Mouse (Mus musculus): Measurements from ENCODE around the gene Sash1.
"Not testable (repeated sequence)": the region's sequence is repeated elsewhere in the genome, so short reads cannot be mapped to it uniquely, and the experiment has no call there.

Sash1 gene

DNA sequence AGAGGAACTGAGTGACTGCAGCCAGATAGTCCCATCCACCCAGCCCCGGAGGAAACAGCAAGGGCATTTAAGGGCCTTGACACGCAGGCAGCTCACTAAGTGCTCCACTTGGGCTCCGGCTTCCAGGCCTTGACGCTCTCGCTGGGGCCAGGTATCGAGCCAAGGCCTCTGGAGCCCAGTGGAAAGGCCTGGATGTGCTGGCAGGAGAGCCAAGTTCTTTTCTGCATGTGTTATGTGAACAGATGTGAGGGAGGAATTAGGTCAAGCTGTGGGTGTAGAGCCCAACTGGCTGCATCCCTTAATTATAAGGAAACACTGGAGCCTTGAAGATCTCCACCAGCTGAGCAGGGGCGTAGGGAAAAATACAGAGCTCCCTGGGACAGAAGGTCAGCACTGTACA is 133.4 kb downstream of the Sash1 start:
- DNase-seq, result peak; percentile 29 to 53

DNA sequence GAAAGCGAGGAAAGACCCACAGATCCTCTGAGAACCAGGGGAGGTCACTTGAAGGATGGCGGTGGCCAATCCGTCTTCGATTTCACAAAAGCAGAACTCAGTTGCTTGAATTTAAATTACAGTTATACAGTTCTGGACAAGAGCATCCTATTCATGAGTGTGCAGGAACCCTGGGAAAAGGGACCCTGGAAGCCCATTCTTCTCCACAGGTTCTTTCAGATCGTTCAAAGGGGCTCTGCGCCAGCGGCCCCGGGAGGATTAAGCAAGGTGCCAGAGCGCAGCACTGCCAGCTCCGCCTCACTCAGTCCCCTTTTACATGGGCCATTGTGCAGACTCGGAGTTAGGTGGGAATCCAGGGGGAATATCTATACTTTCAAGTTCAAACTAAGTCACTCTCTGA is 136.3 kb downstream of the Sash1 start:
- DNase-seq, result no peak

DNA sequence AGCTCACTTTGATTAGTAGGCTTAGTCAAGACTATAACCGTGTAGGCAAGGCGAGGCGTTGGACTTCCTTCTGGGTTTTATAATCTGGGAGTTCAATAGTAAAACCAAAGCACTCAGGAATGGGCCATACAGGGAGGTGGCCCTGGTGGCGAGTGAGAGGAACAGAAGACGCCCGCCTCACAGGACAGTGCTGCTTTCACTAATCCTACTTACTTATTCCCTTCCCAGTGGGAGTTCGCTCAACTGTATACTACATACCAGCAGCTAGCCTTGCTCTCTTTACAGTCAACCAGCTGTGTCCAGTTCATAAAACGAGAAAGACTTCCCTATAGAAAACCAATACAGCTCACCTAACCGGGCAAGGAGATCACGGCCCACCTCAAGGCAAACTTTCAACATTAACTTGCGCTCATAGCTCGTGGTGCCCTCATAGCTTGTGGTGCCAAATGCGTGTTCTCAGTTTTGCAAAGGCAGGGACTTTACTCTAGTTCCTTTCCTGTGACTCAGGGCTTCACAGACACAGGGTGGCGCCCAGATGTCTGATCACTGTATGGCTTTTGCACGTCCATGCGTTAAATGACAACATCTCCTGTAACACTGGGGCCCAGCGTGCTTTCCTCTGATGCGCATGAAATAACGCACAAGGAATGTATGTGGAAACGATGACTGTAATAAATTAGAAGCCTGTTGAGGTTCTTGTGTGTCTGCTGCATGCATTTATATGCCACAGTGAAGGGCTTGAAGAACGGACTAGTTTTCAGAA is 138.2 kb downstream of the Sash1 start:
- no peak for DNase-seq

DNA sequence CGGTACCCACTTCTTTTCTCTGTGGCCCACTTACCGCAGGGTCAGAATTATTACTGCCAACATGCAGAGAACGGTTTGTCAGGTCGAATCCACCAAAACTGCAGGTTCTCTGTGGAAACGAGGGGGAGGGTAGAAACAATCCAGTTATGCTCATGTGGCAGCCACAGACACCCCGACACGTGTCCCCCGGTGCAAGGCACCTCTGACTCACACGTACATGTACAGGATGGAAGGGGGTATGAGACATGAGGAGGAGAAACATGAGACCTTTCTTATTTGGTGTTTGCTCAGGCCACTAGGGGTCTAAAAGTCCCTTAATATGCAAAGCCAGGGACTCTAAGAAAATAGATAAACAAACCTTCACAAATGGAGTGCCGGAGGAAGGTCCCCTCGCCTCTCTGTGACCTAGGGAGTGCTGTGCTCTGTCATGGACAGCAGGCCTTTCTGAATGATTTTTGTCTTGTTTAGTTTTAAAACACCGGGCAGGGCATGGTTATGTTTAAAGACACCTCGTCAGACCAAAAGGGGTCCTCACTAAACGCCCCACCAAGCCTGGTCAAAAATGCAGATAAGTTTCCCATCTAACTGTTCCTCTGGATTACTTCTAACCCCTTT is 139.7 kb downstream of the Sash1 start:
- DNase-seq, result no peak

DNA sequence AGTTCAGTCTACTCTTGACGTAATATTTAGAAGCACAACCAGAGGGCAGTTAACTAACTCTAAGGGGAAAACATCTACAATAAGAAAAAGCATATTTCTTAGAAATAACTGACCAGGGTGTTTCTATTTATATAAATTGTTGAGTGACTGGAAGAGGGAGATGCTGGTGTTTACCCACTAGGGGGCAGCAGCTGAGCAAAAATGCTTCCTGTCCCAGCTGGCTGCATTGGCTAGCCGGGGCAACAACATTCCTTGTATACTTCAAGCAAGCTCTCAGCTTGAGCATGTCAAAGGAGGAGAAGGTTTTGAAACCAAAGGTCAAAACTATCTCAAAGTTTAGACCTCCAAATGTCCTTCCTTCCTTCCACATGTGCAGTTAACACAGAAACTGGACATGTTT is 143.0 kb downstream of the Sash1 start:
- peak; percentile 62 to 77 for DNase-seq

DNA sequence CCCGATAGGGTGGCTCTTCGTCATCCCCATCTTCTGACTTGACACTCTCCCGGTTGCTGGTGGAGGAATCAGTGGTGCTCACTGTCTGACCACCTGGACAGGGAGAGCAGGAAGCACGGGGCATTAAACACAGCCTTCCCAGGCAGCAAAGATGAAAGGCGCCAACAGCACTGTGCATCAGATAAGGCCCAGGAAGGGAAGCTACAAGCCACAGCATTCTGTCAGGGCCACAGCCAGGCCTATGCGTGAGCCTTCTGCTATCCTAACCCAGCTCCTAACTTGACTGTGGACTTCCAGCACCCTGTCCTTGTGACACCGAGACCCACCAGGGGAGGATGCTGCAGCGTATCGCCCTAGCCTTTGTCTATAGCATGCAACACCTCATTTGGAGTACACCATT is 144.4 kb downstream of the Sash1 start:
- no peak for DNase-seq

DNA sequence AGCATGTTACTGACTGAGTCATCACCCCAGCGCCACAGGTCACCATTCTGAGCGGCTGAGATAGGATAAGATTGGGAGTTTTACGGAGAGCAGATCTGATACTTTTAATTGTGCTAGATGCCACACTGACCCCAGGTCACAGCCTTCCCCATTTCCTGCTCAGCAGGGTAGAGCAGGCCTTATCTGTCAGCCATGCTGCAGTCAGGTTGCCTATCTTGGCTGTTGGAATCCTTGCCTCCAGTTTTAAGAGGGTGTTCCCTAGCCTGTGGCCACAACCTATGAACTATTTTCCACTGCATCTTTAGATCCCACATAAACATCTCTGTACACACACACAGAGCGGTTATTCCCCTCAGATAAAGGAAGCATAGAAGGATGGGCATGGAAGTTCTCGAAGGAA is 145.1 kb downstream of the Sash1 start:
- no peak for DNase-seq

DNA sequence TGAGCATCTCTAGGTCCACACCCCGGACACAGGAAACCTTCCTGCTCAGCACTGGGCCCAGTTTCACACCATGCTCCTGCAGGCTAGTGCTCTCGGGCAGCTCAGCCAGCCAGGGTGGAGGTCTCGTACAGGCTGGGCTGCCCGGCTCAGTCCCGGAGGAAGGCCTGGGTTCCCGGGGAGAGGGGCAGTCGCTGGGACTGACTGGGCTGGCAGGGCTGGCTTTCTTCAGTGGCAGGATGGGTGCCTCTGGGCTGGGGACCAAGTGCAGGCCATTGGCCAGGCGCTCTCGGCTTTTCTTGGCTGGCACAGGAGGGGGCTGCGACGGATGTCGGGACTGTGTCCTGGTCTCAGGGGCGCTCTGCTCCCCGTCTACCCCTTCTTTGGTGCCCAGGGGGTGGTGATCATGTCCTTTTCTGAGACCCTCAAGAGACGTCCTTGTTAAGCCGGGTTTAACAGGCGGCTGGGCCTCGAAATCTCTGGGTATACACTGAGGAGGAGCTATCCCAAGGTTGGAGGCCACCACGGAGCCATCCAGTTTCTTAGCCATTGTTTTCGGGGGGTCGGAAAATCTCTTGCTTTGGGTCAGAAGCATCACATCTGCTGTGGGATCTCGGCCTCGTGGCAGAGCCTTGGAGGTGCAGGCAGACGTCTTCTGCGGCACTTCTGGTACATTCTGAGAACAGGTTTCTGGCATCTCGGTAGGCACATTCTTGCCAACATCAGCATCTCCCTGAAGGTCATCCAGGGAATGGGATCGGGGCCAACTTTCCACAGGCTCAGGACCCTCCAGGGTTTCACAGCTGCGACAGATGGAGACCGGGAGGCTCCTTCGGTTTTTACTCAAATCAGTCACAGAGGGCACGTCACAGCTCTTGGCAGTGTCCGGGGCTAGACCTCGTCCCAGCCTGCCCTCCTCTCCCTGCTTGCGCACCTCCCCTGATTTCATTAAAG is 156.2 kb downstream of the Sash1 start:
- no peak for DNase-seq

DNA sequence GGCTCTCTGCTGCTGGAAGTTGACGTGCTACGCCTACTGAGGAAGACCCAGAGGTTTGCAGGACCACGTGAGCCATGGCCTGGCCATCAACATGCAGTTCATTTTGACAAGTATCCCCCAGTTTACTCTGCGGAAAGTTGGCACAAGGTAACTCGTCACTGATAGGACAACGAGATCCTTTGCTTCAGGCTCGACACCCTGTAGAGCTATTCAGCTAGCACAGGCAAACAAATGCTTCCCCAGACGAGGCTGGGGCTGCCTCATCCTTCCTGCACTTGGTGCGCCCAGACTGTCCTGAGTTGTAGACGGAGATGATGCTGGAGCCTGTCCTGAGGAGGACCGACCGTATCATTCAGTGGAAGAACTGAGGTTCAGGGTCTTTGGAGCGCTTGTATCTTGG is 166.5 kb downstream of the Sash1 start:
- no peak for DNase-seq

DNA sequence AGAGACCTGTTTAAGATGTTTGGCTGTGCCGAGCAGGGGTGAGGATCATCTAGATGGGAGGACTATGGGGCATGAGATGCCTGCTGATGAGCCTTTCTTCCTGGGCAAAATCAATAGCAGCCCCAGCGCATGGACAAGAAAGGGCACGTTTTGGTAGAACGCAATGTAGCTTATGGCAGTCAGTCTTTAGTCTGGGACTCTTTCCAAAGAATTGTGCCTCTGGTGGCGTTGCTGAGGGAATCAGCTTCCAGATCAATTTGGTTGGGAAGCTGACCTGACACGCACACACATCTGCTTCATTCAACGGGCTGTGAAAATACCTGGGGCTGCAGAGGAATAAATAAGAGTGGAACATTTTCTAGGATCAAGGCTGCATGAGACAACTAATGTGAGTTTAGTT is 167.0 kb downstream of the Sash1 start:
- DNase-seq, result no peak

DNA sequence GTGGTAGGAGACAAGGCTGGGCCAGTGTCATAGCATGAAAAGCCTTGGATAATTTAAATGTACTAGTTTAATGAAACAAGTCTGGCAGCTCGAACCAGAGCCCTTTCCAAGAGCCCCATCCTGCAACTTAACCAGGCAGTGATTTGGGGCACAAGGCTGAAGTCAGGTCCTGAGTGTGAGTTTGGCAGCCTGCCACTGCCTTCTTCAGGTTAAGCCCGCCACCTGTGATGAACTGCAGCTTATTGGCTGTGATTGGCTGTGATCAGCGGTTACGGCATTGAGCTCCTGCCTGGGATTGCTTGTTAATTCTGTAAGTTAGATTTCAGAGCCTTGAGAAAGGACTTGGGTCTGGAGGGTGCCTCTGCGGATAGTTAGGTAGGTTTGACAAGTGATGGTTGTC is 168.7 kb downstream of the Sash1 start:
- DNase-seq, result no peak

DNA sequence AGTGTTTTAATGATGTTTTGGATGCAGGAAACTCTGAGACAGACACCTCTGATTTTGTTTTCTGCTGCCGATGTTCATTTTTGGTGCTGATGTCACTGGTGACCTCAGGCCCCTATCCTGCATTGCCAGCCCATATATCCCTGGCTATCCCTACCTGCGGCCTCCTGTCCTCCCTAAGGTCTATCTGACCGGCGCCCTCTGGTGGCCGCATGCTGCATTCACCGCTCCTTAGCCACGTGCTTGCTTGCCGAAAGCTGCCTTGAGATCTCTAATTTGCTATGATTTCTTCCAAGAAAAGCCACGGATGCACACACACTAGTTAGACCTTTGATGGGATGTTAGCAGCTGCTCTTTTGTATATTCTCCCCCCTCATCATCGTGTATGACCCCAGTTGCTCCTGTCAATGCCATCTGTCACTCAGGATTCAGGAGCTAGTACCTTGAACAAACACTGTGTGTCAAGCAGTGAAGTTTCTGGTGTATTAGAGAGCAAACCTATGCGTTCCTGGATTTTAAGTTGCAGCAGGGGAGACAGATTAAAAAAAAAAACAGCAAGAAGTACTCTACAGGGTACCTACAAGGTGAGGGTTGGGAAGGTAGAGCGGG is 170.1 kb downstream of the Sash1 start:
- peak; percentile 61 to 73 for DNase-seq

DNA sequence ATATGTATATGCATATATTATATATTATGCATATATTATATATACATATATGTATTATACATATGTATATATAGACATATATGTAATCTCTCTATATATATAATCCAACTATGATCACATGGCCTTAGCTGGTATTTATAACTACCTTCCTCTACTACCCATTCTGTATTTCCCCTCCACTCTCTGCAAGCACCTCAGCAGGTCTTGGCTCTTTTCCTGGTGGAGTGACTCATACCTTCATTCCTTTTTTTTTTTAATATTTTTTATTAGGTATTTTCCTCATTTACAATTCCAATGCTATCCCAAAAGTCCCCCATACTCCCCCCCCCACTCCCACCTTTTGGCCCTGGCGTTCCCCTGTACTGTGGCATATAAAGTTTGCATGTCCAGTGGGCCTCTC is 189.2 kb downstream of the Sash1 start:
- DNase-seq, result not testable (repeated sequence)

DNA sequence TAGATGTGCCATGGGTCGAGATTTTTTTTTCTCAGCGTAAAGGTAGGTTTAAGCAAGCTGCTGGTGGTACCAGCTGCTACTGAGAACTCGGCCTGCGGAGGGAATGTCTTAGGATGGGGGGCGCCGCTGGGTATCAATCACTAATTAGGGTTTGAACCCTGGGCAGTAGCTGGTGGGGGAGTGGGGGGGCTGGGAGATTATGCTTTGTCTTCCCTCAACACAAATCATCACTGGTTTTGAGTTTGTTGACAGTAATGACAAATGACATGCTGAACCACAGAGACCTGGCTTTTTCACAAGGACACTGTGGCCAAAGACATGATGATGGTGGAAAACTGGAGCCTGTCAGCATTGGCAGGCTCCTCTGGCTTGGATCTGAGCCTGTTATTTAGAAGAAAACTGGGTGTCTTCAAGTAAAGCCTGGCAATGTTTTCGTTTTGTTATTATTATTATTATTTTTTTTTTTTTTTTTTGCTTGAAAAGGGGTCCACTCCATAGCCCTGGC is 191.8 kb downstream of the Sash1 start:
- no peak for DNase-seq

DNA sequence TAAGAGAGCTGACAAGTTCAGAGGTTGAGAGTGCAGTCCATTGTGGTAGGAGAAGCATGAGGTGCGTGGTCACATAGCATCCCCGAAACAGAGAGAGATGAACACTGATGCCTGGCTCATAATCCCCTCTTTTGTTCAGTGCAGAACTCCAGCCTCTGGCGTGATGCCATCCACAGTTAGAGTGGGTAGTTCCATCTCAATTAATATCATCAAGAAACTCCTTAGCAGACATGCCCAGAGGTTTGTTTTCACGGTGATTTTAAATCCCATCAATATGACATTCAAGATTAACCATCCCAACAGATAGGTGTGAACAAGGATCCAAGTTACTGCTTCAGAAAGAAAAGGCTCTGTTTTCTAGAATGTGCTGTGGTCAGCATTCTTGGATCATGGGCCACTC is 192.3 kb downstream of the Sash1 start:
- no peak for DNase-seq

DNA sequence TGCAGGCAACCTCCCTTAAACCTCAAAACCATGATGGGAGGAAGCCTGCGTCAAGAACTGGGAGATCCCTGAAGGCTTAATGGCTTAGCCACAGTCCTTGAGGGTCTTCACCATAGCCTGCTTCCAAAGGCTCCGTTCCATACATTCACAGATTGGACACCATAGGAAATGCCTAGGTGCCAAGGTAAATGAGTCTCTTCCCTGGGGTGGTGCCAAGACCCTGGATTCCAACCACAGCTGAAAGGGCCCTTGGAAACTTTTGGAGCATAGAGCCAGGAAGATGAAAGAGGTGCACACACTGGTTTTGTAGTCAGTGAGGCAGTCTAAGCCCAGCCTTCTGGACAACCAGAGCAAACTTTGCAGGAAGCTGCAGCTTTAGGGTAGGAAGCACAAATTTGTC is 193.3 kb downstream of the Sash1 start:
- DNase-seq, result no peak

DNA sequence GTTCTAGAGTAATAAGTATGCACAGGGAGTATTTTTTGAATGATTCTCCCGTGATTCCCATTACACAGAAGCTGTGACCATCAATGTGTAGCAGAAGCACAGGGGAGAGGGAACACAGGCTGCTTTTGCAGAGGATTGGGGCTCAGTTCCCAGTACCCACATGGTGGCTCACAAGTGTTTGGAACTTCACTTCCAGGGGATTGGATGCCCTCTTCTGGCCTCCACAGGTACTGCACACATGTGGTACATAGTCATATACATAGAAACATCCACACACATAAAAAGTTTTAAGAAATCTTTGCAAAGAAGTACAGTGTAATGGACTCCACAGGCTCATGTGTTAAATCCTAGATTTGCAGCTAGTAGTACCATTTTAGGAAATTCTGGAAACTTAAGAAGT is 199.7 kb downstream of the Sash1 start:
- DNase-seq, result no peak

DNA sequence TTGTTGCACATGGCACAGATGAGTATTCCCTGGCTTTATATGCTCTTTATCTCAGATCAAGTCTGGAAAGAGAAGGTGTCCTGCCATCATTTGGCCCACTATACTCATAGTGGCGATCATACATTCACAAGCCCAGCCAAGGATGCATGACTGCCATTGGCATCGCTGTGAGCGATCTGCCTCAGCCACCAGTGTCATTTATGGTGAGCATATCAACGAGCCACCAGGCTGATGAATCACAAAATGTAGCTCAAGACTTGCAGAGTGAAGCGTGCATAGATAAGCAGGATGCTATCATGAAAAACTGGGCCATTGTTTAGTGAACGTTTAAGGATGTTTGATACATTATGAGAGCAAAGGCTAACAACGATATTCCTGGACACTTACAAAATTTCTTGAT is 200.6 kb downstream of the Sash1 start:
- DNase-seq, result no peak

DNA sequence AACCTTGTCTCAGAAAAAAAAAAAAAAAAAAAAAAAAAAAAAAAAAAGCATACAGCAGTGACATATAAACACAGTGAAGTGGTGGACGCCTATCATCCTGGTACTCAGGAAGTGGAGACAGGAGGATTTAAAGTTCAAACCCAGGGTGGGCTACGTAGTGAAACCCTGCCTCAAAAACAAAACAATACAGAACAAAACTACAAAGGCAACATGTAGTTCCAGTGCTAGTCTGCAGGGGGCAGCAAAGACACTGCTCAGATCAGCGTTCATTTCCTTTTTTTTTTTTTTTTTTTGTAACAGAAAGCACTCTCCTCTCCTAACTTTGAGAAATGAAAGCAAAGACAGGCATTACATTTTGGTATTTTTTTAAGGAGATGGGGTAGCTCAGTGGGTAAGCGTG is 203.0 kb downstream of the Sash1 start:
- peak; percentile 7 to 25 for DNase-seq

DNA sequence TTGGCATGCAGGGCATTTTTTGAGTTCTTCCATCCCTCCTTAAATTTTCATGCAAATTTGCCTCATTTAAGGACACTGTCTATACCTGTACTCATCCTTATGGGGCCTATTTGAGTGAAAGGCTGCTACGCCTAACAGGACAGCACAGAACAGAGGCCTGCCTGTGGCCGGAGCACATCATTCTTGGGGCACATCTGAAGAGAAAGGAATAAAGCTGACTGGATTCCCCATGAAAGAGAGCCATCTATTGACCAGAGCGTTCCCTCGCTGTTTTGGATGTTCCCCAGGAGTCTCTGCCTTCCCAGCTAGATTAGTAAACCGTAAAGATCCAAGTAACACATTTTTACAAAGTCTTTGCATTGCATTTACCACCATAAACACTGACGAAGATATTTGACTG is 203.5 kb downstream of the Sash1 start:
- DNase-seq, result no peak

DNA sequence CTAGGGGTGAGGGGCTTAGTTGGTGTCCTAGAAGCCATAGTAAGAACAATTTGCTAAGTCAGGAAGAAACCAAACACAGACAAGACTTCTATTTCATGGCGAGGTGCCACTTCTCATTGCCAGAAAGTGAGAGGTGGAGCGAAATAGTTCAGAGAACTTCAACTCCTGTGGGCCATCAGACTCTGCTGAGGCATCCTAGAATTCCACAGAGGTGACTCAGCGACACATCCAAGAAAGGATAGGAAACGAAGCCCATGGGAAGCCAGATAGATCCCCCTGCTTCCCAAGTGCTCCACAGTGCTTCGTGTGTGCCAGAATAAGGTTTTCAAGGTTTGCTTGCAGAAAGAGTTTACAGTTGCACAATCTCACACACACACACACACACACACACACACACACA is 209.1 kb downstream of the Sash1 start:
- DNase-seq, result no peak

All from lung, adult 18-20 months (tissue).